Mouse (Mus musculus) cerebellum, adult (tissue): ENCODE data around the gene Cnpy1.

Source experiments
- ATAC-seq: cut with Nextera tagmentation; 2 replicates; pipeline ENCODE4 v1.9.2; 2017; ENCODE audit warnings: mild to moderate bottlenecking, moderate library complexity, mixed read lengths; ENCODE audit not compliant: insufficient number of reproducible peaks, low FRiP score, low TSS enrichment

Cnpy1 gene

GRCm38 (mm10) chr5:28195473-28195872 is 50.1 kb downstream of the Cnpy1 start:
- no peak for ATAC-seq

GRCm38 (mm10) chr5:28192099-28192454 is 53.5 kb downstream of the Cnpy1 start:
- no peak for ATAC-seq

GRCm38 (mm10) chr5:28191201-28192098 is 54.2 kb downstream of the Cnpy1 start:
- ATAC-seq: peak; percentile 88

- ATAC-seq: no peak
Observed at GRCm38 (mm10) chr5:28179237-28179790, 66.3 kb downstream of the Cnpy1 start.

GRCm38 (mm10) chr5:28178322-28178721 is 67.3 kb downstream of the Cnpy1 start:
- ATAC-seq: no peak

- no peak for ATAC-seq
Observed at GRCm38 (mm10) chr5:28176585-28176984, 69.0 kb downstream of the Cnpy1 start.

GRCm38 (mm10) chr5:28176023-28176422 is 69.6 kb downstream of the Cnpy1 start:
- ATAC-seq: no peak

- ATAC-seq: no peak
Observed at GRCm38 (mm10) chr5:28175570-28175919, 70.1 kb downstream of the Cnpy1 start.

- no peak for ATAC-seq
Observed at GRCm38 (mm10) chr5:28174876-28175569, 70.6 kb downstream of the Cnpy1 start.

GRCm38 (mm10) chr5:28174086-28174485 is 71.5 kb downstream of the Cnpy1 start:
- ATAC-seq: no peak

- ATAC-seq: no peak
Observed at GRCm38 (mm10) chr5:28173674-28174073, 71.9 kb downstream of the Cnpy1 start.

GRCm38 (mm10) chr5:28172921-28173670 is 72.5 kb downstream of the Cnpy1 start:
- ATAC-seq: no peak

- no peak for ATAC-seq
Observed at GRCm38 (mm10) chr5:28172261-28172920, 73.2 kb downstream of the Cnpy1 start.

- no peak for ATAC-seq
Observed at GRCm38 (mm10) chr5:28171667-28172066, 73.9 kb downstream of the Cnpy1 start.

- no peak for ATAC-seq
Observed at GRCm38 (mm10) chr5:28170892-28171291, 74.7 kb downstream of the Cnpy1 start.

- ATAC-seq: no peak
Observed at GRCm38 (mm10) chr5:28170081-28170480, 75.5 kb downstream of the Cnpy1 start.

- ATAC-seq: no peak
Observed at GRCm38 (mm10) chr5:28169166-28169801, 76.3 kb downstream of the Cnpy1 start.

- ATAC-seq: no peak
Observed at GRCm38 (mm10) chr5:28168253-28169165, 77.1 kb downstream of the Cnpy1 start.
